Mouse (Mus musculus): ENCODE results near the gene Sh3rf1. TPM values are rescaled to one million over a fixed set of nuclear protein-coding genes. Genes with fewer than 3 reads are reported as not detected.

Gene Sh3rf1
- polyA plus RNA-seq, 2 experiments from 2014 or later, result 7.4 to 8.0 TPM

GRCm38 (mm10) chr8:61224380-61225092 lies 864 bp downstream of the Sh3rf1 start:
- peak; percentile 58 for ATAC-seq

- no peak for ATAC-seq
These were observed 2.1 kb downstream of the Sh3rf1 start for GRCm38 (mm10) chr8:61225581-61226395.

GRCm38 (mm10) chr8:61226632-61227031 lies 3.0 kb downstream of the Sh3rf1 start:
- no peak for ATAC-seq

DNA sequence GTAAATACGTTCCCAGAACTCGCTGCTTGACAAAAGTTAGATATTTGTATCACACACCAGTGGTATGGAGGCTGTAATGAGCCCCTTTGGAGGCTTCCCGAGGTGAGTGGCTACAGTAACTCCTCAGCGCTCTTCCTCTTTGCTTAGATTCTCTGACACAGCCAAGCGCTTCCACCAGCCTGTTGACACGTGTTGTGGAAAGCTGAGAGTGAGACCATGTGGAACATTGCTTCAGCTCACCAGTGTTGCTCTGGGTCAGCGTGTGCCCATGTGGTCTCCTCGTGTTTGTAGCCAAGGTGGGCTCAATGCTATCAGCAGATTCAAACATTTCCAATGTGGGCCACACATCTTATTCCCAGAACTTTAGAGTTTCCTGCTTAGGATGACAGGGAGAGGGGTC lies 5.0 kb downstream of the Sh3rf1 start:
- ATAC-seq, result no peak

DNA sequence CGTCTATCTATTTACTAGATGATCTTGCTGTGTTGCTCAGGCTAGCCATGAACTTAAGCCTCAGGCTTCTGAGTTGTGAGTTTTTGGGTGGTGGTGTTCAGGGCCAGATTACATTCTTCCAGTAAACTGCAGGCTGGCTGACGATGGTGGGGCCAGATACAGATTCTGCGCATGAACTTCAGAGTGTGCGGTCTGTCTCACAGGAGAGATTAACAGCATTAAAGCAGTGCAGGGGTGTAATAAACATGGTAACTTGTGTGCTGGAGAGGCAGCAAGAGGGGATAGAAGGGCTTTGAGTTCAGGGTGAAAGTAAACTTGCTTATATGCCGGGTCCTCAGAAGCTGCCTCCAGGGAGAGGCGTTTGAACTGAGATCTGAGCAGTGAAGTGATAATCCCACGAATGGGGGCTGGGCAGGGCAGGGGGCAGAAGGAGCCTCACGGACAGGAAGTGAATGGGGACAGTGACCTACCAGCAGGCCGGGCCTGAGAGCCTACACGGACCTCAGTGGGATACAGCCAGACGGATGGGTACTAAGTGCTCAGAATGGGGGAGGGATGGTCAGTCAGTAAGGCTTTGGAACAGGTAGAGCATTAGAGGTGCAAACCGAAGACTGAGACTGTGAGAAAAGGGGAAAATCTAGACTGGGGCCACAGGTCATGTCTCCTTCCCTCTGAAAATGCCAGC lies 6.0 kb downstream of the Sh3rf1 start:
- ATAC-seq, result no peak

DNA sequence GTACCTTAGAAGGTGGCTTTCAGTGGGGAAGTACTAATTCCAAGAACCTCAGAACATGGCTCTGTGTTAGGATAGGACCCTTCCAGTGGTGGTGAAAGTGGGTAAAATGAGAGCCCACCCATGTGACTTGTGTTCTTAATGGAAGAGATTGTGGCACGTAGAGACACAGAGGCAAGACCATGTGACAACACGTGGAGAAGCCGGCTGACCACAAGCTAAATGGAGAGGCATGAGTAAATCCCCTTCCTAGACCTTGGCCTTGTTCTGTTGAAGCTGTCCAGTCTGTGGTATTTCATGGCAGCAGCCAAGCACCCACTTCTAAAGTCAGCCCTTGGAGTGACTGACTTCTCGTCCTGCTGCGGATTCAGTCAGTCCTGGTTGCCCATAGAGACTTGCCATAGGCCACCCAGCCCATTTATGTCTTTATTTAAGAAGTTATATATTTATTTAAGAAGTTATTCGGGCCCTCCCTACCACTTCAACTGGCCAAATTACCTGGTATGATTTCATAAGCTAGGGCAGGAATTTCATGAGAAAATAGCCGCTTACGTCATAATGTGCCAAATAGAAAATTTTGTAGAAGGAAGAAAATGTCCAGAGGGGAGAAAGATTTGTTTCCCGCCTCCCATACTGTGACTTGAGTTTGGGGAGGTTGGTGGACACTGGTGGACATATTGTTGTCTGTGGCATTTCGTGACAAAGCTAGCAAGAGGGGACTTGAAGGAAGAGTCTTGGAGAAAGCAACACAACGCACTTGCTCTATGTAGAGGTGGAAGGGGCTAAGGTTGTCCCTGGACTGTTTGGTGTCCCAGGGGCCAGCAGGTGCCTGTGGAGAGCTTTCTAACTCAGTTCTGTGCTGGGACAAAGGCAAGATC lies 7.4 kb downstream of the Sh3rf1 start:
- no peak for ATAC-seq

DNA sequence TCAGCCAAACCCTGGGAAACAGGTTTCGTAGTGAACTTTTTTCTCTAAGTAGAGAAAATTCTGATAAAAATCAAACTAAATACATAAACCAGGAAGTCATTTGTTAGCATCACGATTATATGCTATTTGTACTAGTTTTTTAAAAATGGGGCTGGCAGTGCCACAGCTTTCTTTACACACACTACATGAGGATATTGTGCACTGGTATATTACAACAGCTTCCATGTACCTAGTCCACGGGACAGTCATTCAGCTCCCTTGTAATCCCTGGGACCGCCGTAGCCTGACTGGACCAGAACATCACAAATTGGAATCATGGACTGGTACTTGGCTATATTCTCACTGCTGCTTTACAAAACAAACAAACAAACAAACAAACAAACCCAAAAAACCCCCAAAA lies 11.8 kb downstream of the Sh3rf1 start:
- no peak for ATAC-seq

GRCm38 (mm10) chr8:61236506-61237268 lies 13.0 kb downstream of the Sh3rf1 start:
- no peak for ATAC-seq

DNA sequence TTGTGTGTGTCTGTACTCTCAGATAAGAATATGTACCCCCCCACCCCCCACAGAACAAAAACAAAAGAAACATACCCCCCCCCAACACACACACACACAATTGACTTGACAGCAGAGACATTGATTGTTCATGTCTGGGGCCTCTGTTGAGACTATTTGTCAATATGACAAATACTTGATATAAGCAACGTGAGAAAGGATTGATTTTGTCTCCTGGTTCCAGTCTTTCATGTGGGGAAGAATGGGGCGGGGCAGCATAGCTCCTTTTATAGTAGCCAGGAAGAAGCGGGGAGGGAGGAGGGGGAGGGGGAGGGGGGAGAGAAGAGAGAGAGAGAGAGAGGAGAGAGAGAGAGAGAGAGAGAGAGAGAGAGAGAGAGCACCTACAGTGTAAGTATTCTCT lies 15.9 kb downstream of the Sh3rf1 start:
- ATAC-seq, result peak; percentile 32

DNA sequence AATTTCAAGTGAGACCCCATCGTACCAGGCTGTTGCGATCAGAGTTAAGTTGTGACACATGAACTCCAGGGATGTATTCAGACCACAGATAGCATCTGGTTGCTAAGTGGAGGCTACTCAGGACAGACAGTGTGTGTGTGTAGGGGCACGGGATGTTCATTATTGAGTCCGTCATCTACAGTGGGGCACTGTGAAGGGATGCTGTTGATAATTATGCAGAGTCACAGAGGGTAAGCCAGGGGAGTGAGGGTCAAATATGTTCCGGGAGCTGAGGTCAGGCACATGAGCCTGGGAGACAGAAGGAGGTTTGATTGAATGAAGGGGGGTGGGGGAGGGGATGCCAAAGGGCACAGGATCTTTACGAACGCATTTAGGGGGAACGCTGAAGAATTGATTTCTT lies 17.6 kb downstream of the Sh3rf1 start:
- ATAC-seq, result no peak

DNA sequence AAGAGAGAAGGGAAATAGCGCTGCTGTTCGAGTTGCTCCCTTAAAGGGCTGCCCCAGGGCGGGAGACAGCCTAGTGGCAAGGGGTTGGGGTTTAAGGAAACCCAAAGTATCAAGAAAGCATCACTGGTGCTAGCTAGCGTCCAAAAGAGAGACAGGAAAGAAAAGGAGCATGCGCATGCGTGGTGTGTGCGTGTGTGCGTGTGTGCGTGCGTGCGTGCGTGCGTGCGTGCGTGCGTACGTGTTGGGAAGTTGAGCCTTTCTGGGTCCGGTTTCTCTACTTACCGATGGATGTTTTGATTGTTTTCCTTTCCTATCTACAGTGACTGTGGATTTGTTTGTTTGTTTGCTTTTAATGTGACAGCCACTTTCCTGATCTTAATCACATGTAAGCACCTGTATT lies 19.2 kb downstream of the Sh3rf1 start:
- no peak for ATAC-seq

GRCm38 (mm10) chr8:61243491-61243890 lies 19.8 kb downstream of the Sh3rf1 start:
- ATAC-seq, result no peak

GRCm38 (mm10) chr8:61244157-61244556 lies 20.5 kb downstream of the Sh3rf1 start:
- no peak for ATAC-seq

DNA sequence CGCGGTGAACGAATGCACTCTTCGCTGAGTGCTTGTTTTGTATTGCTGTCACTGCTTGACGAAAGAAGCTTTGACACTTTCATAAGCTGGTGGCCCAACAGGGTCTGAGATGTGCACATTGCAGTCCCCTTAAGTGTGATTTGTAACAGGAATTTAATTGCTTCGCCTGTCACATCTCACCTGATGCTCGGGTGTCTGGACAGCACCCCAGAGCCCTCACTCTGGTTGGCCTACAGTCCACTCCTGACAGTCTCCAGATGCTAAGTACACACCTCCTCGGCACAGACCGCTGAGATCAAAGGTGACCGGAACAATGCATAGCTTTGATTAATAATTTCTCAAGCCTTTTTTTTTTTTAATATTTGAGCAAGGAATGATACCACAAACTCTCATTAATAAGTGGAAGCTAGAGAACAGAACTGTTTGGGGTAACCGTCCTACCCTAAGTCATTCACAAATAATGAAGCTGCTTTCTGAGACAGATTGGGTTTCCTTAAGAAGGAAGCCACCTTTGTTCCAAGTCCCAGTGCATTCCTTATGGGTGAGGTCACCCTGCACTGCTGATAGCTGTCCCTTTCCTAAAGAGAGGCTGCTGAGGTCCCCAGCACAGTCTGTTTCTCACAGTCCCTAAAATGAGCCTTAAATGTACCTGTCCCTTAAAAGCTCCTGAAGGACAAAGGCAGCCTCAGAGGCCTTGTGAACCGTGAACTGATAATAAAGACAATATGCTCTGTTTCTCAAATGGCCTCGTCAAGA lies 23.8 kb downstream of the Sh3rf1 start:
- ATAC-seq, result no peak

- ATAC-seq, result no peak
These were observed 25.8 kb downstream of the Sh3rf1 start for GRCm38 (mm10) chr8:61249511-61249910.

- ATAC-seq, result no peak
These were observed 30.5 kb downstream of the Sh3rf1 start for GRCm38 (mm10) chr8:61254196-61254595.

DNA sequence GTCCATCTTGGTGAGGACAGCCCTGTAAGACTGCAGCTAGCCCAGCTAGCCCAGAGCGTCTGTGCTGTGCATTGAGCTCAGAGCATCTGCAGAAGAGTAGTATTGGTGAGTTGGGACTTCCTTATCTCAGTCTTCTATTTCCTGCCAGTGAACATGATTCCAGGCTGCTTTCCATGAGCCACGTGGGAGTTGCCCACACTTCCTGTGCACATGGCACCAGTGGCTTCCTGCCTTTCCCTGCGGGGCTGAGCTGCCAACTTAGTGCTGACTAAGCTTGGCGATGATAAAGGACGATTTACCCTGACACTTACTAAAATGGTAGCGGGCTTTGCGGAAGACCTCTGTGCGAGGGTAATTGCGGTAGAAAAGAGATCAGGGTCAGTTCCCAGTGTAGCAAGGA lies 35.2 kb downstream of the Sh3rf1 start:
- no peak for ATAC-seq

- no peak for ATAC-seq
These were observed 35.9 kb downstream of the Sh3rf1 start for GRCm38 (mm10) chr8:61259526-61259925.

DNA sequence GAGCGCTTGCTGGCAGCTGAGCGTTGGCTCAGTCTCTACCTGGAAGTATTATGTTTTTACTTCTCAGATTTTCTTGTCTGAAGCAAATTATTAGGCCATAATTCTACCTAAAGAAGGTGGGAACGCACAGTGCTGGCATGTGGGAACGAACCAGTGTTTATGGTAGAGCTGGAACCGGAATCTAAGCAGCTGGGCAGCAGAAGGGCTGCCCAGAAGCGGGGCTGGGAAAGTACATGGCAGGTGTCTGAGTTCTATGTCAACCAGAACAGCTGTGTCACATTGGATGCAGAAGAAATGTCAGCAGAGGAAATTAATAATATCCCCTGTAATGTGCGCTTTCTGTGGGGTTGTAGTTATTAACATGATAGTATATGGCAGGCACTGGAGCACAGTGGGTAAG lies 36.9 kb downstream of the Sh3rf1 start:
- no peak for ATAC-seq

GRCm38 (mm10) chr8:61261374-61261773 lies 37.7 kb downstream of the Sh3rf1 start:
- peak; percentile 95 for ATAC-seq

- ATAC-seq, result no peak
These were observed 40.0 kb downstream of the Sh3rf1 start for GRCm38 (mm10) chr8:61263691-61264090.
